Mouse (Mus musculus) midbrain, embryonic 15.5 days (tissue): Measurements from ENCODE around the gene Dolk. TPM values are rescaled to one million over a fixed set of nuclear protein-coding genes. Genes with fewer than 3 reads are reported as not detected.

Experiments
- ATAC-seq: fragments of 200-750 bp; cut with Nextera tagmentation; replicated peaks from 2 replicates; pipeline ENCODE4 v1.8.0; 2017; ENCODE audit warnings: moderate TSS enrichment
- H3K27ac ChIP-seq: fragments of 300-500 bp; sonication (generic); 2 replicates; pipeline ENCODE4 v1.5.1; 2015; ENCODE audit warnings: mild to moderate bottlenecking, inconsistent platforms
- H3K27me3 ChIP-seq: fragments of 300-500 bp; sonication (generic); replicated peaks from 2 replicates; pipeline ENCODE4 v1.6.1; 2015; ENCODE audit warnings: inconsistent platforms
- H3K36me3 ChIP-seq: fragments of 300-500 bp; sonication (generic); replicated peaks from 2 replicates; pipeline ENCODE4 v1.6.1; 2015; ENCODE audit warnings: inconsistent platforms
- H3K4me1 ChIP-seq: fragments of 300-500 bp; sonication (generic); 2 replicates; pipeline ENCODE4 v1.6.1; 2015; ENCODE audit warnings: inconsistent platforms
- H3K4me2 ChIP-seq: fragments of 300-500 bp; sonication (generic); 2 replicates; pipeline ENCODE4 v1.6.1; 2015; ENCODE audit warnings: inconsistent platforms, mild to moderate bottlenecking, moderate library complexity
- H3K4me3 ChIP-seq: fragments of 300-500 bp; sonication (generic); 2 replicates; pipeline ENCODE4 v1.5.1; 2015; ENCODE audit warnings: mild to moderate bottlenecking, inconsistent platforms
- H3K9ac ChIP-seq: fragments of 300-500 bp; sonication (generic); 2 replicates; pipeline ENCODE4 v1.6.1; 2015; ENCODE audit warnings: mild to moderate bottlenecking, inconsistent platforms
- H3K9me3 ChIP-seq: fragments of 300-500 bp; sonication (generic); 2 replicates; pipeline ENCODE4 v1.6.1; 2016; ENCODE audit warnings: inconsistent platforms
- WGBS: fragments of 180-500 bp; shearing (Covaris S2); methylation state at CpG from one replicate; pipeline ENCODE4 v1.1.7; 2015; ENCODE audit warnings: mixed read lengths; 5-methylcytosine and 5-hydroxymethylcytosine counted together
- polyA plus RNA-seq: library from polyadenylated mRNA; unstranded; fragments of >200 nt; fragmentation: Nextera tagmentation; extraction: Ambion mirVana; gene quantifications from 2 replicates; pipeline ENCODE4 v1.2.1, GENCODE M21; 2015

Gene Dolk
- polyA plus RNA-seq, 1 experiment from 2014 or later = 40.7 TPM

GRCm38 (mm10) chr2:30265767-30266253 lies 20.3 kb downstream of the Dolk start, which contains the start of gene Phyhd1:
Gene Phyhd1 (plus strand): TSS chr2:30266203.
- Histone ChIP-seq H3K4me1 (peaks cover 21% of the 10 kb centered on the region), H3K4me2 (no peak within 1 kb of the TSS), H3K9ac (no peak within 1 kb of the TSS; the same call in 1 of the 2 replicates), H3K9me3 (no peaks in the 10 kb centered on the region), H3K36me3 (peaks cover 27% of the 10 kb centered on the region), H3K27ac (peak within 1 kb of the TSS; percentile 66), H3K4me3 (no peak within 1 kb of the TSS), H3K27me3 (no peaks in the 10 kb centered on the region)
- ATAC-seq = no peak
- 29% methylated on average over 5 of the region's 5 CpGs for WGBS

DNA sequence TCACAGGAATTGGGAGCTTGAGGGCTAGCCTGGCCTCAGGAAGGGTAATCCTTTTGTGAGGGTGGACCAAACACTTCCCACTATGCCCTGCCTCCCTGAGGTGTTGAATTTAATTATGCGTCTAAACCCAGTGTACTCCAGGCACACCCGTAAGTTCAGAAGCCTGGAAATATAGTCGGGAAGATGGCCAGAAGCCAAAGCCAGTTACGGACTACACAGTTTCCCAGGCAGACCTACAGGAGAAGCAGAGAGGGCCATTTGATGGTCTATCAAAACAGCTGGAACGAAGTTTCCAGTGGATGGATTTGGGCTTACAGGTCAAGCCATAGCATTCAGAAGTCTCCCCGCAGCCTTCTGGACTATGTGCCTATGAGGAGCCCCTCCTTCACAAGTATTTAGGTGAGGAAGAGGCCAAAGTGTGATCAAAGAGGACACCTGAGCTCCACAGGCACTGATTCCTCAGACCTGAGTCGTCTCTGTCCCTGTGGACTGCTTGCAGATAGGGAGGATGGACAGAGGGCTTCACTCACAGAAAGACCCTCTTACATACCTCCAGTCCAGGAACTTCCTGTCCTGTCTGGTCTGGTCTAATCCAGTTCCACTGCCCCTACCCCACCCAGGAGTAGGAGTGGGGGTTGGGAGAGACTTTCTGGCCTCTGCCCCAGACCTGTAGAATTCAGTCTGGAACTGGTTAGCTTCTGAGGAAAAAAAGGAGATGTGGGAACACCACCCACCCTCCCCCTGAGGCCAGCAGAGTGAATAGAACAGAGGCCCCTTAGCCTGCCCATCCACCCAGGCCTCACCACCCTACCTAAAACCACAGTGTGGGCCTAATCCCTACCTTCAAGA lies 21.2 kb downstream of the Dolk start:
- WGBS = 76% methylated on average over 7 of the region's 7 CpGs
- no peak for ATAC-seq
- Histone ChIP-seq H3K9ac (no peak overlapping the region), H3K4me1 (peaks cover 21% of the 10 kb centered on the region), H3K4me3 (no peak overlapping the region), H3K27me3 (no peaks in the 10 kb centered on the region), H3K36me3 (peaks cover 27% of the 10 kb centered on the region), H3K27ac (peak overlapping the region; percentile 66; the same call in 1 of the 2 replicates), H3K4me2 (no peak overlapping the region), H3K9me3 (no peaks in the 10 kb centered on the region)

- Histone ChIP-seq H3K36me3 (peaks cover 34% of the 10 kb centered on the region), H3K4me2 (no peak overlapping the region), H3K27me3 (no peaks in the 10 kb centered on the region), H3K4me1 (peaks cover 21% of the 10 kb centered on the region), H3K9ac (no peak overlapping the region), H3K9me3 (no peaks in the 10 kb centered on the region), H3K27ac (no peak overlapping the region), H3K4me3 (no peak overlapping the region)
- 94% methylated on average over 6 of the region's 6 CpGs for WGBS
- no peak for ATAC-seq
These were observed 22.3 kb downstream of the Dolk start for GRCm38 (mm10) chr2:30263811-30264210.

DNA sequence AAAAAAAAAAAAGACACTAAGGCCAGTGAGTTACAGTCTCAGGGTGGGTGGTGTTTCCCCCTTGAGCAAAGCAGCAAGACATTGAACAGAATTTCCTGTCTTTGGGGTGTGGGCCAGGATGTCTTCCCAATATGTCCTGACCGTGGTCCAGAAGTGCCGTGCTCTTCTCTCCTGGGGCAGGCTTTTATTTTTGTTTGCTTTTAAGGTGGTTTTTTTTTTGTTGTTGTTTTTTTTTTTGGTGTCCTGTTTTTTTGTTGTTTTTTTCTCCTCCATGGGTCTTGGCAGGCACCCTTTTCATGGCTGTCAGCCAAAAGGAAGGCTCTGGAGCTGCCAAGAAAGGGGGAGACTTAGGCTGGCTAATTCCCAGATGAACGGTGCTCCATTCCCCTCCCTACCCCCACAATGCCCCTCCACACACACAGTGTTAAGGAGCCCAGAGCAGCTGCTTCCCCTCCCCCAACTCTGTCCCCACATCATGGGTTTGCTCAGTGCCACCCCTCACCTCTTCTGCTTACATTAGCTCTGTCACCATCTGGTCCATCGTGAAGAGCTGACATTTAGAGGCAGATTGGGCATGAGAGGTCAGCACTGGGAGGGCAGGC lies 23.2 kb downstream of the Dolk start:
- H3K27me3 ChIP-seq = no peaks in the 10 kb centered on the region
- 50% methylated on average over 4 of the region's 4 CpGs for WGBS
- no peak overlapping the region for H3K9ac ChIP-seq
- no peak overlapping the region for H3K4me3 ChIP-seq
- H3K27ac ChIP-seq = peak overlapping the region; percentile 45; the same call in 1 of the 2 replicates
- no peaks in the 10 kb centered on the region for H3K9me3 ChIP-seq
- H3K36me3 ChIP-seq = peaks cover 35% of the 10 kb centered on the region
- ATAC-seq = peak; percentile 59; the same call in 1 of the 2 replicates
- peaks cover 21% of the 10 kb centered on the region for H3K4me1 ChIP-seq
- H3K4me2 ChIP-seq = no peak overlapping the region

DNA sequence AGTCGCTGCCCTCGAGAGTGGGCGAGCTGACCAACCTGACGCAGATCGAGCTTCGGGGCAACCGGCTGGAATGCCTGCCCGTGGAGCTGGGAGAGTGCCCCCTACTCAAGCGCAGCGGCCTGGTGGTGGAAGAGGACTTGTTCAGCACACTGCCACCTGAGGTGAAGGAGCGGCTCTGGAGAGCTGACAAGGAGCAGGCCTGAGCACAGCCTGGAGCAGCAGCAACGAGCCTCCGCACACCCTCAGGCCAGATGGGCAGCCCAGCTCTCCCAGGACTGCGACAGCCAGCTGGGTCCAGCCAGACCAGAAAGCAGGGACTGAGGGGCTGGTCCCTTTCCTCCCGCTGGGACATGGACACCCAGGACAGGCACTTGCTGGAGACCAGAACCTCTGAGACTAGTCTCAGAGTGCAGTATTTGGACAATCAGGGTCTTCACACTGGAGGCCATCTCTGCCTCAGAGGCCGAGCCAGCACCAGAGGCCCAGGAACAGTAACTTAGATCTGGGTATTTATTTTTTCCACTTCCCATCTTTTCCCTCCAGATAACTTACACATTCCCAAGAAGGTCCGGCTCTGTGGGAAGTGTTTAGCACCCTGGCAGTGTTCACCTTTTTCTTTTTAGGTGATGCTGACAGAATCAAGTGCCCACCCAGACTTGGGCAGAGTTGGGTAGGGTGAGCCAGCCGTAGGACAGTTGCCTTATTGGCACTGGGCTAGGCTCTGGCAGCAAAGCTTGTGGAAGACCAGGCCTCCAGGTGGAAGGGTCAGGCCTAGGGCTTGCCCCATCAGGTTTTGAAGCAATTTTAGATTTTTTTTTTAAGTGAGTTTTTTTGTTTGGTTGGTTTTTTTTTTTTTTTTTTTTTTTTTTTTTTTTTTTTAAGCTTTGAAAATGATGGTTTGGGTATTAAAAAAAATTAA lies 24.0 kb downstream of the Dolk start:
- Histone ChIP-seq H3K9ac (no peak overlapping the region), H3K4me3 (no peak overlapping the region), H3K4me2 (no peak overlapping the region), H3K36me3 (peaks cover 43% of the 10 kb centered on the region), H3K9me3 (no peaks in the 10 kb centered on the region), H3K27ac (peak overlapping the region; percentile 49; the same call in 1 of the 2 replicates), H3K27me3 (no peaks in the 10 kb centered on the region), H3K4me1 (peaks cover 21% of the 10 kb centered on the region)
- ATAC-seq = no peak
- 90% methylated on average over 18 of the region's 18 CpGs for WGBS

DNA sequence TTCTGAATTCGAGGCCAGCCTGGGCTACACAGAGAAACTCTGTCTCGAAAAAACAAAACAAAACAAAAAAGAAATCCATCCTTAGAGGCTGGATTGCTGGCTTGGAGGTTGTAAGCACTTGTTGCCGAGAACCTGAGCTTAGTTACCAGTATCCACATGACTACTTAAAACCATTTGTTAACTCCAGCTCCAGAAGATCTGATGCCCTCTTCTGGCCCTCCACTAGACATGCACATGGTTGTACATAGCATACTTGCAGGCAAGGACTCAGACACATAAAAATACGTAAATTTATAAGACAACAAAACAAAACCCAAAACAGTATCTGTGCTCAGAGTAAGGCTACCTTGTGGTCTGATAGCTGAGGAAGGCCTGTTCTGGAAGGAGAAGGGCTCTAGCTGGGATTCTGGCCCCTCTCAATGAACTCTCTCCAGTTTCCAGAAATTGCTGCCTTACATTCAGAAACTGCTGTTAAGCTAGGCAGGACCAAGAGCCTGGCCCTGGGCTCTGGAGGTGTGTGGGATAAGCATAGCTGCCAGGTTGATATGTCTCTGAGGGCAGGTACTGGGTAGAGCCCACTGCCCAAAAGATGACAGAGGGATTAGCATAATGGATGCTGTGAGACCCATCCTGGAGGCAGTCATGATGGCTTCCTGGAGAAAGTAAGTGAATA lies 24.9 kb downstream of the Dolk start:
- H3K4me2 ChIP-seq = no peak overlapping the region
- no peak overlapping the region for H3K27ac ChIP-seq
- no peak overlapping the region for H3K4me3 ChIP-seq
- no peaks in the 10 kb centered on the region for H3K9me3 ChIP-seq
- no peak overlapping the region for H3K9ac ChIP-seq
- 84% methylated on average over 4 of the region's 4 CpGs for WGBS
- H3K36me3 ChIP-seq = peaks cover 53% of the 10 kb centered on the region
- peaks cover 17% of the 10 kb centered on the region for H3K4me1 ChIP-seq
- H3K27me3 ChIP-seq = no peaks in the 10 kb centered on the region
- ATAC-seq = no peak

DNA sequence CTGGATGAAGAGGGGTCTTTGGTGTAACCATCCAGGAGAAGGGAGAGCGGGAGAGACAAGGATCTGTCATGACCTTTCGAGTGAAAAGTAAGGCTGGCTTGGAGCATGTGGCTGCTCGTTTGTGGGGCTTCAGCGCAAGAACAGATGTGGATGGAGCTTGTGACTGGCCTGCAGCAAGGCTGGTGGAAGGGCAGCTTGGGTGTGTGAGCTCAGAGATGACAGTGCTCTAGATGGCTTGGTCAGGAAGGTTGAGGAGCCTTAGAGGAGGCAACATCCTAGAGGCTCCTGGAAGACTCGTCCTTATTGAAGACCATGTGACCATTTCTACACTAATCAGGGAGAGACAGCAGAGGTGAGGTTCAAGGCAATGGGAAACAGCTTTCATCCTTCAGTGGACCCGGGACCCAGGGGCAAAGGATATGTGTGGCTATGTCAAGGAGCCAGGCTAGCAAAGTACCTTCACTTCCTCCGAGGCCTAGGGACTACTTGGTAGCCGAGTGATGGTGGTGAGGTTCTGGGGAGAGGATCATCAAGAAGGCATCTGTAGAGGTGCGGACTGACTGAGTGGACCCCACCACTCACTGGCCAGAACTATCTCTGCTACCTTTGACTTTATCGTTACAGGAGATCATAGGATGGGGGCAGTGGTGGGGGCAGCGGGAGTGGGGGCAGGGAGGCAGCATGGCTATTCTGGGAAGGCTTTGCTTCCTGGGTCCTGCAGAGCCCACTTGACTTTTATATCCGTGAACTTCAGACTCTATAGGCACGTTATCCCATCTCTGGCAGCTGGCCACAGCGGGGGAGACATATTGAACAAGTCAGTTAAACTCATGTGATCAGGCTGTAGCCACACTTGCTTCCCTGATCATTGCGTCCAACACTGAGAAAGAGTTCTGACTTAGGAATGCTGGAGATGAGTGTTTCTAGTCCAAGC lies 26.7 kb downstream of the Dolk start:
- peaks cover 63% of the 10 kb centered on the region for H3K36me3 ChIP-seq
- no peak overlapping the region for H3K4me2 ChIP-seq
- no peak overlapping the region for H3K9ac ChIP-seq
- H3K27me3 ChIP-seq = no peaks in the 10 kb centered on the region
- peaks cover 5% of the 10 kb centered on the region for H3K4me1 ChIP-seq
- no peak for ATAC-seq
- WGBS = 89% methylated on average over 15 of the region's 15 CpGs
- no peak overlapping the region for H3K27ac ChIP-seq
- H3K9me3 ChIP-seq = no peaks in the 10 kb centered on the region
- H3K4me3 ChIP-seq = no peak overlapping the region

DNA sequence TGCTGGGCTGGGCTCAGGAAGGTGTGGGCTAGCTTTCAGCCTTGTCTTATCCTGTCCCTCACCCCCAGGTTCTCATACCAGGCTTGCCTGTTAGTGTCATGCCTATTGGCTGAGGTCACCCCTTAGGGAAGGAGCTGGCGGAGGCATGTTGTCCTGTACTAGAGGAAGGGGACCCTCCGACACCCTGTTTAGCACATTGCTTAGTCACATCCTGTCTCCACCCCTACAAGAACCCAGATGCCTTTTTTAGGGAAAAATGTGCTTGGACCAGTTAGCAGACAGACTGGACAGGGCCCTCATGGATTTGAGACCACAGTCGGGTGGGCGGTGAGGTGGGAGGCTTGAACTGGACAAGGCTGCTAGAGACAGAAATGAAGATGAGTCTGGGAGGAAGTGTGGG lies 27.5 kb downstream of the Dolk start:
- Histone ChIP-seq H3K36me3 (peaks cover 55% of the 10 kb centered on the region), H3K4me3 (no peak overlapping the region)
- WGBS = 93% methylated on average over 4 of the region's 4 CpGs

DNA sequence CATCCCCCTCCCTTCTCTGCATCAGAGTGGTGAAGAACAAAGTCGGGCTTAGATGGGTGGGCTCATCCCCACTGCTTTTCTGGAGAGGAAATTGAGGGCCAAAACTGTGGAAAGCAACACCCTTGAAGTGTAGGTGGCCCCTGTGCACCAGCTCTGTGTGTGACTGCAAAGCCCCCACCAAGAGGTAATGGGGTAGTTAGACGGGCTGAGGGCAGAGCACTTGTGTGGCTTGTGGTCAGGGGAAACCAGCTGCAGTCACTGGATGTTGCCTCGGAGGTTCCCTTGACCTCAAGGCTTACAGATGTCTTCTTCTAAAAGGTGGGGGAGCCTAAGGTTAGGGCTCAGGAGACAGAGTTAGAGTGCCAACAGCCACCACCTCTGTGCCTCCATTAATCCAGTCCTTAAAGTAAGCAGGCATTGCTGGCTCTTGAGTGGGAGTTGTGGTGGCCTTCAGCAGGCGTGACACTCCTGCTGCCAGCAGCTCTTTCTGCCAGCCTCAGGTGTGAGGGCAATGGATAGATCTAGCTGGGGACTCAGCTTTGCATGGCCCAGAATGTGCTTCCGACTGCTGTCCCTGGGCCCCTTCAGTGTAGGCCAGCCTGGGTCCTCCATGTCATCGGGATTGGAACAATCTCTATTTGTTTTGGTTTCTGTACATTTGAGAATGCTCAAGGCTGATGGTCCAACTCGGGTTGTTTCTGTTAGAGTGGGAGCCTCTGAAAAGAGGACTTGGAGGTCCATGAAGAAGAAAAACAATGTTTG lies 28.3 kb downstream of the Dolk start:
- Histone ChIP-seq H3K4me3 (no peak overlapping the region), H3K9ac (no peak overlapping the region), H3K27me3 (no peaks in the 10 kb centered on the region), H3K4me2 (no peak overlapping the region), H3K4me1 (no peaks in the 10 kb centered on the region; the same call in none of the 2 replicates), H3K36me3 (peaks cover 48% of the 10 kb centered on the region), H3K9me3 (no peaks in the 10 kb centered on the region), H3K27ac (no peak overlapping the region)
- 88% methylated on average over 7 of the region's 7 CpGs for WGBS
- ATAC-seq = no peak

More for the DNA sequence above, 27.5 kb downstream of the Dolk start:
- Histone ChIP-seq H3K9ac (no peak overlapping the region), H3K27me3 (no peaks in the 10 kb centered on the region), H3K9me3 (no peaks in the 10 kb centered on the region), H3K4me1 (peaks cover 5% of the 10 kb centered on the region), H3K27ac (no peak overlapping the region), H3K4me2 (no peak overlapping the region)
- ATAC-seq = no peak

DNA sequence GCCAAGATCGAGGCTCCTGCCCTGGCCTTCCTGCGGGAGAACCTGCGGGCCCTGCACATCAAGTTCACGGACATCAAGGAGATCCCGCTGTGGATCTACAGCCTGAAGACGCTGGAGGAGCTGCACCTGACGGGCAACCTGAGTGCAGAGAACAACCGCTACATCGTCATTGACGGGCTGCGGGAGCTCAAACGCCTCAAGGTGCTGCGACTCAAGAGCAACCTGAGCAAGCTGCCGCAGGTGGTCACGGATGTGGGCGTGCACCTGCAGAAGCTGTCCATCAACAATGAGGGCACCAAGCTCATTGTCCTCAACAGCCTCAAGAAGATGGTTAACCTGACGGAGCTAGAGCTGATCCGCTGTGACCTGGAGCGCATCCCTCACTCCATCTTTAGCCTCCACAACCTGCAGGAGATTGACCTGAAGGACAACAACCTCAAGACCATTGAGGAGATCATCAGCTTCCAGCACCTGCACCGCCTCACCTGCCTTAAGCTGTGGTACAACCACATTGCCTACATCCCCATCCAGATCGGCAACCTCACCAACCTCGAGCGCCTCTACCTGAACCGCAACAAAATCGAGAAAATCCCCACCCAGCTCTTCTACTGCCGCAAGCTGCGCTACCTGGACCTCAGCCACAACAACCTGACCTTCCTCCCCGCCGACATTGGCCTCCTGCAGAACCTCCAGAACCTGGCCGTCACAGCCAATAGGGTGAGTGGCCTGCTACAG lies 29.4 kb downstream of the Dolk start:
- Histone ChIP-seq H3K4me2 (no peak overlapping the region), H3K36me3 (peaks cover 41% of the 10 kb centered on the region), H3K27ac (no peak overlapping the region), H3K27me3 (no peaks in the 10 kb centered on the region), H3K9ac (no peak overlapping the region), H3K4me1 (no peaks in the 10 kb centered on the region; the same call in 1 of the 2 replicates), H3K9me3 (no peaks in the 10 kb centered on the region), H3K4me3 (no peak overlapping the region)
- ATAC-seq = no peak
- WGBS = 97% methylated on average over 30 of the region's 30 CpGs
